Mouse (Mus musculus) brain, embryonic 14.5 days (tissue): ENCODE results near the gene Gm5767.

Experiments used
- CTCF ChIP-seq: fragments of 200-500 bp; IDR thresholded peaks from 2 replicates; pipeline ENCODE4 v1.5.1; 2012; ENCODE audit warnings: inconsistent platforms, mild to moderate bottlenecking, moderate library complexity, borderline replicate concordance; ENCODE audit not compliant: insufficient read depth, insufficient read length; ENCODE audit errors: extremely low read depth
- POLR2A ChIP-seq: fragments of 200-500 bp; IDR thresholded peaks from 2 replicates; pipeline ENCODE4 v1.6.1; 2012; ENCODE audit warnings: mild to moderate bottlenecking, inconsistent platforms, borderline replicate concordance; ENCODE audit not compliant: poor library complexity, insufficient read depth, insufficient read length, severe bottlenecking; ENCODE audit errors: extremely low read depth

DNA sequence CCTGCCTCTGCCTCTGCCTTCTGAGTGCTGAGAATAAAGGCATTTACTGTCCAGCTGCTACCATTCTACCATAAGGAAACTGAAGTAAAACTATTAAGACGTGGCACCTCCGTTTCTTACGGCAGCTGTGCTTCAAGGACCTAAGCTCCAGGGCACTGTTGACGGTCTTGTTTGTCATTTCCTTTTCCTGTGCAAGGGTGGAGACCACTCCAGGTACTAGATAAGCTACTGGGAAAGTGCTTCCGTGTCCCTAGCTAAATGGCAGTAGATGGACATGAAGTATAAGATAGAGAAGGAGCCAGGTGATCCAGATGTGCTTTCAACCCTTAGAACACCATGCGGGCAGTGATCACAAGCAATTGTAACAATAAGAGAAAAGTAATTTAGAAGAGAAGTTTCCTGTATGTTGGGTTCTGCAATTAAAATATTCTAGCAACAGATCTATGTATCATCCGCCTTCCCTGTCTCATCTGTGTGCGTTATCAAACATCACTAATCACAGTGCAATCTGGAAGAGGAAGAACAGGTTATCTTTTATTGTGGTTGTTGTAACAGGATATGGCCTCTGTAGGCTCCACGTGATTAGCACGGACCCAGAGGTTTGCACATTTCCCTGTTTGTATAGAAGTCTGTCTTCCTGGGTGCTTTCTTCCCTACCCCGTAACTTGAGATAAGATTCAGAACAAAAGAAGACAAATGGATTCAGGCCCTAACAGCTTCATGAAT is 40.9 kb upstream of the Gm5767 start:
- TF ChIP-seq CTCF = no peak
- TF ChIP-seq POLR2A = no peak
